Mouse (Mus musculus) spleen, embryonic (tissue): ENCODE data around the gene Deup1.
"Not testable (repeated sequence)": the region's sequence is repeated elsewhere in the genome, so short reads cannot be mapped to it uniquely, and the experiment has no call there.

ENCODE experiments used
- CTCF ChIA-PET: fragments of 350-600 bp; sonication (Branson Sonifier 250); formaldehyde crosslinking; loops from one replicate; lab custom pipeline; 2022; lab: Charles Lee

Deup1 gene

GRCm38 (mm10) chr9:15587157-15587854 is 40.4 kb downstream of the Deup1 start:
- CTCF ChIA-PET, result interaction anchor here (0.7 kb wide), 1 partner anchor 897 kb away, joined by 9 read pairs; no protein-coding TSS in a partner anchor

- CTCF ChIA-PET, result no interaction called here
Observed at GRCm38 (mm10) chr9:15585956-15586355, 41.8 kb downstream of the Deup1 start.

GRCm38 (mm10) chr9:15584209-15584608 is 43.5 kb downstream of the Deup1 start:
- CTCF ChIA-PET, result no interaction called here

GRCm38 (mm10) chr9:15582026-15582425 is 45.7 kb downstream of the Deup1 start:
- CTCF ChIA-PET, result no interaction called here

DNA sequence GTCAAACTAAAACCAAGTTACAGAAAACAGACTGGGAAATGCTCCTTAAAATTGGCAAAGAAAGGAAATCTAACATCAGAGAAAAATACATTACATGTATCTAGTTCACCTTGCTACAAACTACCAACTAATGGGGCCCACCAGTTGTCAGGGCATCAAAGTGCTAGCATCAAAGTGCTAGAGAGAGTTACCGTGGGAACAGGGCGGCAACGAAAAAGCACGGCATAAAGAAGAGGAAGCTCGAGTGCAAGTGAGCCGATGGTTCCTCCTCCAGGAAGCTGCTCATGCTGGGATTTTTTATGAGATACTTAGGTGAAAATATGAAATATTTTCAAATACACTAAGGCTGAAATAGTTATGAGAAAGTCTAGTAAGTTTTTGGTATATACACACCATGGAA is 47.6 kb downstream of the Deup1 start:
- CTCF ChIA-PET, result no interaction called here

- CTCF ChIA-PET, result no interaction called here
Observed at GRCm38 (mm10) chr9:15578946-15579345, 48.8 kb downstream of the Deup1 start.

DNA sequence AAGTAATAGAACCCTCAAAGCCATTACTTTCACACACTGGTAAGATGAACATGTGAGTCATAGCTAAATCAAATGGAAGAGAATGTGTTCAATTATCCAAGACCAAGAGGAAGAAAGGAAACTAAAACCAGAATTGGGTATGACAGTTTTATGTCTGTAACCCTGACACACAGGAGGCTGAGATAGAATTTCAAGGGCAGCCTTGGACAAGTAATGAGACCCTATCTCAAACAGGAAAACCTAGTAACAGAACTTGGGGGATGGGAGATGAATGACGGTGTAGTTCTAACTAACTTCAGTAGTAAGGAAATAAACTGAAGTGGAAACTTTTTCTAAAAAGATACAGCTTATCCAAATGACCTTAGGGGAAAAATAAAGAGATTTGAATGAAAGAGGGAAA is 49.3 kb downstream of the Deup1 start:
- CTCF ChIA-PET, result no interaction called here

- CTCF ChIA-PET, result interaction anchor here (0.7 kb wide), 1 partner anchor 14 kb away, joined by 5 read pairs; no protein-coding TSS in a partner anchor
Observed at GRCm38 (mm10) chr9:15574750-15575454, 52.8 kb downstream of the Deup1 start.

- CTCF ChIA-PET, result no interaction called here
Observed at GRCm38 (mm10) chr9:15562353-15562752, 65.4 kb downstream of the Deup1 start.

DNA sequence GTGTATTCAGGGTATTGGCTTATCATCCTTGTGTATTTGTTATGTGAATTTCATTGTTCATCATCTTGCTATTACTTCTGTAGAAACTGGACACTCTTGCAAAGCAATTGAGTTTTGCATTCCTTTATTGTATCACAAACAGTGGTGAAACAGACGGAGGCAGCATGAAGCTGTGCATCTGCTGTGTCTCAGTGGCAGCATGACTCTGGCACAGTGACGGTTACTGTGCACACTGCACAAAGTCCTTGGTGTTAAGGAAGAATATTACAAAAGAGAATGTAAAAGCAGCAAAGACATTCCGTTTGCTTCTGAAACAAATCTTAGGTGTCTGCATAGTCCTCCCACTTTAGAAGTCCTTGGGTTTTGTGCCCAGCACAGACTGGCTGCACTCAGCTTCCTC is 67.3 kb downstream of the Deup1 start:
- CTCF ChIA-PET, result interaction anchor here (0.6 kb wide), 1 partner anchor 14 kb away, joined by 5 read pairs; no protein-coding TSS in a partner anchor

- CTCF ChIA-PET, result no interaction called here
Observed at GRCm38 (mm10) chr9:15553322-15553721, 74.4 kb downstream of the Deup1 start.

GRCm38 (mm10) chr9:15551933-15552851 is 75.5 kb downstream of the Deup1 start:
- CTCF ChIA-PET, result no interaction called here

GRCm38 (mm10) chr9:15551073-15551472 is 76.7 kb downstream of the Deup1 start:
- CTCF ChIA-PET, result not testable (repeated sequence)

DNA sequence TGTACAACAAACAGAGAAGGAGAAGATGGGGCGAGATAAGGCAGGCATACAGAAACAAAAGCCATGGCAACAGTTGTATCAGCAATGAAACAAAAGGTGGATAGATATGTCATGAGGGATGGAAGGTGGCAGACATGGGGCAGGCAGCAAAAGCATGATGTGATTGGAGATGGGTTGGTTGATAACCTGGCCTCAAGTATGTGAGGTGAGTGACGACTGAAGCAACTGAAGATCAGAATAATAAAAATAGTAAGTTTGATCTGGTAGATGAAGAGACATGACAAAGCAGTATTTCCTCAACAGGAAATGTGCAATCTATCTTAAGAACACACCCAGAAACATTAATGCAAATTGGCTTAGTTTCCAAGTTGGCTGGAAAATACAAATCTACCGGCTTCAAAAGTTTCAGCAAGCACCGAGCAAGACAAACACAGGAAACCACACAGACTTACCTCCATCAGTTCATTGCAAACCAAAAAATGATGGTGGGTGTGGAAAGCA is 77.2 kb downstream of the Deup1 start:
- CTCF ChIA-PET, result no interaction called here

GRCm38 (mm10) chr9:15541735-15542354 is 85.9 kb downstream of the Deup1 start:
- CTCF ChIA-PET, result no interaction called here

DNA sequence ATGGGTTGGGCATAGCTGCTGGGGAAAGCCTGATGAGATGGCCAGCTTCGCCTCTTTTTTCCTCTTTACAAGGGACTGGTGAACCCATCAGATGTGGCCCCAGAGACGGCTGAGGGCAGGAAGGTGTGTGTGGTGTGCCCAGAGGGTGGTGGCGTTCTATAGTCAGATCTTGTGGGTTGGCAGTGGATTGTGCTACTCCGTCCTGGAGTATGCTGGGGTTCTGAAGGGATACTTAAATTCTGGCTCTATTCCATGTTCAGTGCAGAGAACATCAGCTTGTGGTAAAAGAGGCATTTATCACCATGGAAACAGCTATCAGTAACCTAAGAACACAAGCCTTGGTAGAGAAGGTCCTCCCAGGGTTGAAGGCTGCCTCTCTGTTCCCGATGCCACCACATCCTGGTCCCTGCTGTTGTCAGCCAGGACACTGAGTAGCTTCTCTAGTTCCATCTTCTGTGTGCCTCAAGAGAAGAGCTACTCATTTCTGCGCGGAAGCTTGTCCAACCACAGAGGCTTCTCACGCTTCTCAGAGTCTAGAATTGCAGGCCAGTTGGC is 88.7 kb downstream of the Deup1 start:
- CTCF ChIA-PET, result no interaction called here

DNA sequence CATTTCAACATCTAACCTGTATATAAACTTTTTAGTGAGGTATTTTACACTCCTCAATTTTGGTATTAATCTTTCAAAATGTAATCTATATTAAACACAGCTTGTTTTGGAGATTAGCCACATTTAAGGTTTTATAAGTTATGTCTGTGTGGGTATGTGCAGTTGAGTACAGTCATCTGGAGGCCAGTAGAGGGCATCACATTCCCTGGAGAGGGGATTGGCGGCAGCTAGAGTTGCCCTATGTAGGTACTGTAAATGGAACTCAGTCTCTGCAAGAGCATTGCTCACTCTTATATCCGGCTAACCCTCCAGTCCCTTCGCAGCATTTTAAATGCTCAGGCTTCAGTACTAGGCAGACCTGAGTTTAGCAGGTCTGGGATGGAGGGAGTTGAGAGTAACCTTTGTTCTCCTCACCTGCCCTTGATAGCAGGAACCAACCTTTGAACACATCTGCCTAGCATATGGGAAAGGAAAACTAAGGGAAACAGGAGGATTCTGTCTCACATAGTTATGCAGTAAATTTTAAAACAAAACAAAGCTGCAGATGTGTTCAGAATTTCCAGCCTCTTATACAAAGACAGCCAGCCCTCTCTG is 90.2 kb downstream of the Deup1 start:
- CTCF ChIA-PET, result no interaction called here

DNA sequence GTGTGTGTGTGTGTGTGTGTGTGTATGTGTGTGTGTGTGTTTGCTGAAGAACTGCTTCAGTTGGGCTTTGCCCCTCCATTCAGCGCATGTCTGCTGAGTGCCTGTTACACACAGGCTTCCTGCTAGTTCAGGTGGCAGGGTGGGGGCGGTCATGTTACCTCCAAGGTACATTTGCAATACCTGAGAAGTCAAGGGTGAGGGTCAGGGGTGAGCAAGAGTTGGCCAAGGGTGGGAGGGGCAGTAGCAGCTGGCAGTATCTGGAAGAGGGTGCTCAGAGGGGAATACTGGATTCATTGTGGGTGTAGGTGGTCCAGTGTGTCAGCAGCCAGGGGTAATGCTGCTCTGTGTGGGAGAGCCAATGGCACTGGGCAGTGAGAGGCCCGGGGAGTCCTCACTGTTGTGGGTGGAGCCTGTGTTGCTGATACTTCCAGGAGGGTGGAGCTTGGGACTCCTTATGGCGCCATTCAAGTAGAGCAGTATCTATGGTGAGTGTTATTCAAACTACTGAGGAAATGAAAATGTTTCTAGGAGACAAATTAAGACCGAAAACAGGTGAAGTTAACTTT is 90.8 kb downstream of the Deup1 start:
- CTCF ChIA-PET, result no interaction called here

- CTCF ChIA-PET, result no interaction called here
Observed at GRCm38 (mm10) chr9:15535418-15535817, 92.3 kb downstream of the Deup1 start.

GRCm38 (mm10) chr9:15534110-15534509 is 93.6 kb downstream of the Deup1 start:
- CTCF ChIA-PET, result no interaction called here
